Mouse (Mus musculus) liver, embryonic 14.5 days (tissue): Measurements from ENCODE around the gene Clic4.

Experiments used
- CTCF ChIP-seq: IDR thresholded peaks from 2 replicates; pipeline ENCODE4 v1.5.1; 2016; ENCODE audit warnings: antibody characterized with exemption, low read depth, control low read depth
- EP300 ChIP-seq: IDR thresholded peaks from 2 replicates; pipeline ENCODE4 v1.6.1; 2016; ENCODE audit warnings: antibody characterized with exemption, low read depth

GRCm38 (mm10) chr4:135313111-135313691, 40.6 kb upstream of the Clic4 start:
- TF ChIP-seq CTCF, result peak; percentile 27; the same call in 1 of the 2 replicates
- TF ChIP-seq EP300, result peak; percentile 84
